Mouse (Mus musculus): ENCODE results near the gene 6330403K07Rik. TPM values are rescaled to one million over a fixed set of nuclear protein-coding genes. Genes with fewer than 3 reads are reported as not detected.

The 6330403K07Rik gene
- under 1 TPM in 1 of 2 experiments, not detected in 1; 0.16 TPM for total RNA-seq (2021)
- long read RNA-seq, experiment 1 = 0 reads
- long read RNA-seq, experiment 2 = 0 reads

GRCm38 (mm10) chr11:71033163-71033761 is at the start of gene 6330403K07Rik:
Gene 6330403K07Rik, minus strand, starts transcription at chr11:71033513.
- no peak for DNase-seq (ENCODE audit: low spot score)

- no peak for DNase-seq (ENCODE audit: low spot score)
These were observed 43.0 kb upstream of the 6330403K07Rik start for GRCm38 (mm10) chr11:71076342-71076741.

- no peak for DNase-seq (ENCODE audit: low spot score)
These were observed 19.2 kb upstream of the 6330403K07Rik start for GRCm38 (mm10) chr11:71052554-71052953.

- DNase-seq (ENCODE audit: low spot score) = no peak
These were observed 6.4 kb upstream of the 6330403K07Rik start for GRCm38 (mm10) chr11:71039526-71040298.

- no peak for DNase-seq (ENCODE audit: low spot score)
These were observed 686 bp downstream of the 6330403K07Rik start for GRCm38 (mm10) chr11:71032491-71033162.

GRCm38 (mm10) chr11:71032070-71032469 is 1.2 kb downstream of the 6330403K07Rik start:
- no peak for DNase-seq (ENCODE audit: low spot score)

GRCm38 (mm10) chr11:71029403-71030118 is 3.8 kb downstream of the 6330403K07Rik start:
- DNase-seq (ENCODE audit: low spot score) = no peak

- DNase-seq (ENCODE audit: low spot score) = no peak
These were observed 5.0 kb downstream of the 6330403K07Rik start for GRCm38 (mm10) chr11:71028280-71028679.

GRCm38 (mm10) chr11:71019201-71020068 is 13.9 kb downstream of the 6330403K07Rik start, which contains the start of the genes Mis12 and Derl2:
Gene Mis12, plus strand, starts transcription at chr11:71019611.
Gene Derl2, minus strand, starts transcription at chr11:71019841.
- DNase-seq (ENCODE audit: low spot score) = peak; percentile 99

GRCm38 (mm10) chr11:71018416-71019200 is 14.7 kb downstream of the 6330403K07Rik start:
- no peak for DNase-seq (ENCODE audit: low spot score)

- DNase-seq (ENCODE audit: low spot score) = no peak
These were observed 16.3 kb downstream of the 6330403K07Rik start for GRCm38 (mm10) chr11:71017051-71017450.

GRCm38 (mm10) chr11:71012743-71013142 is 20.6 kb downstream of the 6330403K07Rik start:
- DNase-seq (ENCODE audit: low spot score) = no peak

- peak; percentile 62 for DNase-seq (ENCODE audit: low spot score)
These were observed 25.0 kb downstream of the 6330403K07Rik start for GRCm38 (mm10) chr11:71008321-71008720.

- DNase-seq (ENCODE audit: low spot score) = no peak
These were observed 25.5 kb downstream of the 6330403K07Rik start for GRCm38 (mm10) chr11:71007831-71008230.

- DNase-seq (ENCODE audit: low spot score) = no peak
These were observed 26.3 kb downstream of the 6330403K07Rik start for GRCm38 (mm10) chr11:71007026-71007425.

- DNase-seq (ENCODE audit: low spot score) = no peak
These were observed 28.3 kb downstream of the 6330403K07Rik start for GRCm38 (mm10) chr11:71005046-71005445.

GRCm38 (mm10) chr11:71004316-71004773 is 29.0 kb downstream of the 6330403K07Rik start, which contains the start of gene Dhx33:
Gene Dhx33, minus strand, starts transcription at chr11:71004437.
- DNase-seq (ENCODE audit: low spot score) = peak; percentile 97

GRCm38 (mm10) chr11:71003611-71004315 is 29.6 kb downstream of the 6330403K07Rik start:
- DNase-seq (ENCODE audit: low spot score) = no peak

GRCm38 (mm10) chr11:71001167-71001566 is 32.1 kb downstream of the 6330403K07Rik start:
- no peak for DNase-seq (ENCODE audit: low spot score)

Data from gastrocnemius, adult 18-20 months (tissue).